Mouse (Mus musculus) lung, embryonic 16.5 days (tissue): ENCODE measurements around the gene Gm49325. TPM values are rescaled to one million over a fixed set of nuclear protein-coding genes. Genes with fewer than 3 reads are reported as not detected.
"Not testable (repeated sequence)": the region's sequence is repeated elsewhere in the genome, so short reads cannot be mapped to it uniquely, and the experiment has no call there.

Source experiments
- ATAC-seq: fragments of 200-750 bp; cut with Nextera tagmentation; 2 replicates; pipeline ENCODE4 v1.8.0; 2017; ENCODE audit warnings: low read depth, mild to moderate bottlenecking, moderate library complexity
- H3K27ac ChIP-seq: fragments of 300-500 bp; sonication (generic); 2 replicates; pipeline ENCODE4 v1.5.1; 2014; ENCODE audit warnings: mild to moderate bottlenecking, control low read depth, low read length
- H3K27me3 ChIP-seq: fragments of 300-500 bp; sonication (generic); 2 replicates; pipeline ENCODE4 v1.6.1; 2014; ENCODE audit warnings: low read depth, low read length, mixed read lengths; ENCODE audit not compliant: control insufficient read depth, insufficient read depth
- H3K36me3 ChIP-seq: fragments of 300-500 bp; sonication (generic); 2 replicates; pipeline ENCODE4 v1.6.1; 2014; ENCODE audit warnings: low read length; ENCODE audit not compliant: control insufficient read depth, insufficient read depth
- H3K4me1 ChIP-seq: fragments of 300-500 bp; sonication (generic); replicated peaks from 2 replicates; pipeline ENCODE4 v1.6.1; 2014; ENCODE audit warnings: low read length, mixed read lengths; ENCODE audit not compliant: control insufficient read depth, insufficient read depth
- H3K4me2 ChIP-seq: fragments of 300-500 bp; sonication (generic); 2 replicates; pipeline ENCODE4 v1.6.1; 2014; ENCODE audit warnings: low read depth, low read length, control low read depth
- H3K4me3 ChIP-seq: fragments of 300-500 bp; sonication (generic); 2 replicates; pipeline ENCODE4 v1.5.1; 2014; ENCODE audit warnings: mild to moderate bottlenecking, low read length, control low read depth
- H3K9ac ChIP-seq: fragments of 300-500 bp; sonication (generic); 2 replicates; pipeline ENCODE4 v1.6.1; 2014; ENCODE audit warnings: low read length, control low read depth
- H3K9me3 ChIP-seq: fragments of 300-500 bp; sonication (generic); 2 replicates; pipeline ENCODE4 v1.6.1; 2016; ENCODE audit warnings: low read length; ENCODE audit not compliant: control insufficient read depth
- WGBS: fragments of 180-500 bp; shearing (Covaris S2); extraction: QIAGEN DNeasy Blood & Tissue Kit; methylation state at CpG from one replicate; pipeline ENCODE4 v1.1.7; 2014; 5-methylcytosine and 5-hydroxymethylcytosine counted together
- polyA plus RNA-seq: library from polyadenylated mRNA; unstranded; fragments of >200 nt; fragmentation: Nextera tagmentation; extraction: Ambion mirVana; gene quantifications from 2 replicates; pipeline ENCODE4 v1.2.1, GENCODE M21; 2015

Gene Gm49325
- polyA plus RNA-seq, 1 experiment from 2014 or later, result 2.4 TPM

GRCm38 (mm10) chr10:77671519-77671918 is 65.5 kb downstream of the Gm49325 start:
- Histone ChIP-seq H3K4me2 (no peak overlapping the region), H3K36me3 (no peaks in the 10 kb centered on the region), H3K4me1 (no peaks in the 10 kb centered on the region), H3K27ac (no peak overlapping the region), H3K9ac (no peak overlapping the region), H3K27me3 (peaks cover 4% of the 10 kb centered on the region), H3K9me3 (no peaks in the 10 kb centered on the region), H3K4me3 (no peak overlapping the region)
- 14% methylated on average over 4 of the region's 4 CpGs for WGBS
- no peak for ATAC-seq

GRCm38 (mm10) chr10:77673765-77674164 is 67.8 kb downstream of the Gm49325 start:
- Histone ChIP-seq H3K9ac (no peak overlapping the region), H3K36me3 (no peaks in the 10 kb centered on the region), H3K4me1 (peaks cover 3% of the 10 kb centered on the region; the same call in 1 of the 2 replicates), H3K27ac (no peak overlapping the region), H3K27me3 (peaks cover 21% of the 10 kb centered on the region), H3K4me2 (no peak overlapping the region), H3K9me3 (no peaks in the 10 kb centered on the region), H3K4me3 (no peak overlapping the region)
- 55% methylated on average over 13 of the region's 13 CpGs for WGBS
- no peak for ATAC-seq

- no peaks in the 10 kb centered on the region for H3K36me3 ChIP-seq
- H3K9ac ChIP-seq, result no peak overlapping the region
- H3K27ac ChIP-seq, result no peak overlapping the region
- peaks cover 24% of the 10 kb centered on the region for H3K27me3 ChIP-seq
- WGBS, result under 1% methylated on average over 35 of the region's 35 CpGs
- peaks cover 3% of the 10 kb centered on the region; the same call in 1 of the 2 replicates for H3K4me1 ChIP-seq
- no peaks in the 10 kb centered on the region for H3K9me3 ChIP-seq
- H3K4me2 ChIP-seq, result peak overlapping the region; percentile 47
- peak overlapping the region; percentile 26 for H3K4me3 ChIP-seq
- no peak for ATAC-seq
Measured at GRCm38 (mm10) chr10:77677562-77677961, 71.6 kb downstream of the Gm49325 start.

- H3K27ac ChIP-seq, result no peak overlapping the region
- H3K36me3 ChIP-seq, result no peaks in the 10 kb centered on the region
- no peak overlapping the region for H3K9ac ChIP-seq
- peaks cover 41% of the 10 kb centered on the region for H3K27me3 ChIP-seq
- H3K4me3 ChIP-seq, result no peak overlapping the region
- no peak for ATAC-seq
- H3K9me3 ChIP-seq, result no peaks in the 10 kb centered on the region
- H3K4me2 ChIP-seq, result no peak overlapping the region
- 65% methylated on average over 7 of the region's 7 CpGs for WGBS
- H3K4me1 ChIP-seq, result peaks cover 2% of the 10 kb centered on the region; the same call in 1 of the 2 replicates
Measured at GRCm38 (mm10) chr10:77682994-77683393, 77.0 kb downstream of the Gm49325 start.

GRCm38 (mm10) chr10:77684181-77684580 is 78.2 kb downstream of the Gm49325 start:
- 24% methylated on average over 8 of the region's 8 CpGs for WGBS
- H3K9me3 ChIP-seq, result no peaks in the 10 kb centered on the region
- no peak overlapping the region for H3K27ac ChIP-seq
- no peak overlapping the region for H3K4me3 ChIP-seq
- no peak overlapping the region for H3K4me2 ChIP-seq
- no peak for ATAC-seq
- H3K36me3 ChIP-seq, result no peaks in the 10 kb centered on the region
- H3K9ac ChIP-seq, result no peak overlapping the region
- peaks cover 32% of the 10 kb centered on the region for H3K27me3 ChIP-seq
- peaks cover 2% of the 10 kb centered on the region; the same call in 1 of the 2 replicates for H3K4me1 ChIP-seq

GRCm38 (mm10) chr10:77685895-77686664 is 80.1 kb downstream of the Gm49325 start, which contains the start of gene Tspear:
Gene Tspear, plus strand, starts transcription at chr10:77686569.
- peak; percentile 41; the same call in 1 of the 2 replicates for ATAC-seq
- no peaks in the 10 kb centered on the region for H3K36me3 ChIP-seq

GRCm38 (mm10) chr10:77687021-77687420 is 81.0 kb downstream of the Gm49325 start:
- H3K27me3 ChIP-seq, result peaks cover 32% of the 10 kb centered on the region

More at GRCm38 (mm10) chr10:77685895-77686664, 80.1 kb downstream of the Gm49325 start, which contains the start of gene Tspear:
- H3K4me3 ChIP-seq, result no peak within 1 kb of the TSS
- no peak within 1 kb of the TSS for H3K9ac ChIP-seq
- no peak within 1 kb of the TSS for H3K27ac ChIP-seq
- H3K27me3 ChIP-seq, result peaks cover 32% of the 10 kb centered on the region
- 3% methylated on average over 22 of the region's 22 CpGs for WGBS
- H3K4me2 ChIP-seq, result no peak within 1 kb of the TSS
- no peaks in the 10 kb centered on the region for H3K9me3 ChIP-seq
- H3K4me1 ChIP-seq, result peaks cover 2% of the 10 kb centered on the region; the same call in 1 of the 2 replicates

GRCm38 (mm10) chr10:77690356-77690807 is 84.4 kb downstream of the Gm49325 start, which contains the start of gene Gm19402:
Gene Gm19402, minus strand, starts transcription at chr10:77690757.
- not testable (repeated sequence) for H3K4me1 ChIP-seq, H3K9me3 ChIP-seq, H3K9ac ChIP-seq, H3K4me3 ChIP-seq, H3K36me3 ChIP-seq, ATAC-seq, H3K4me2 ChIP-seq, H3K27ac ChIP-seq
- H3K27me3 ChIP-seq, result peaks cover 23% of the 10 kb centered on the region
- 75% methylated on average over 3 of the region's 3 CpGs for WGBS

More at GRCm38 (mm10) chr10:77687021-77687420, 81.0 kb downstream of the Gm49325 start:
- Histone ChIP-seq H3K9ac (no peak overlapping the region), H3K36me3 (no peaks in the 10 kb centered on the region), H3K9me3 (no peaks in the 10 kb centered on the region), H3K4me2 (no peak overlapping the region), H3K4me3 (no peak overlapping the region), H3K4me1 (peaks cover 2% of the 10 kb centered on the region; the same call in 1 of the 2 replicates), H3K27ac (no peak overlapping the region)
- 21% methylated on average over 10 of the region's 10 CpGs for WGBS
- no peak for ATAC-seq
